In the genomic region with DNA sequence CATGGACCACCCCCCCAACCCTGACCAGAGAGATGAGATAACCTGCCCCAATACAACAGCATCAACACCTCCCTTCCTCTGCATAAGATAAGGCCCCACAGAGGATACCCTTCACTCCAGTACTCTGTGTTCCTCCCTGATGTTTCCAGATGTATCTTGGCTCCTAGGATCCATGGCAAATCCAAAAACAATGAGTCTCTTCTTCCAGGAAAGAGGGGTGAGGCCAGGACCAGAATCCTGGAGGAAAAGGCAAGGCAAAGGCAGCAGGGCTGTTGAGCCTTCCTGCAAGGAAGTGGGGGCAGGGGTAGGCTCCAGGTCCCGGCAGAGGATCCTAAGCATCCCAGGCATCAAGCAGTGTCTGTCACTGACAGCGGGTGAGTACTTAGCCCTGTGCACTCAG, we compare ENCODE assay signal across 10 mouse cellular contexts. TPM values are rescaled to one million over a fixed set of nuclear protein-coding genes. Genes with fewer than 3 reads are reported as not detected.
DNase-seq lines count a peak whose midpoint lies in the region; ATAC-seq and TF ChIP-seq lines count a peak whose summit lies in the region.
"Had no signal": no experiment of that assay in that cellular context is flagged by ENCODE, and none has a peak within 500 bp of the region (broad histone marks: within the 10 kb centered on the region; RNA-seq: fewer than 3 reads in every experiment).

No protein-coding gene starts in this region.

- 0 out of 2 replicates have a peak, but pooled peaks cover 4% of the 10 kb centered on the region for H3K9me3 ChIP-seq in hindbrain, embryonic 10.5 days
- no peaks in the 10 kb centered on the region for H3K9me3 ChIP-seq in hindbrain, embryonic 11.5 days (ENCODE audit: control insufficient read depth, low read length)
- H3K9me3 ChIP-seq in ES-Bruce4 (replicated peaks; ENCODE audit: control insufficient read depth, insufficient read depth, low read length, poor library complexity, severe bottlenecking), result no peaks in the 10 kb centered on the region
- H3K9me3 ChIP-seq in heart, embryonic 11.5 days (replicated peaks; ENCODE audit: control insufficient read depth, low read length), result no peaks in the 10 kb centered on the region
- no peaks in the 10 kb centered on the region; the same call in 1 of the 2 replicates for H3K9me3 ChIP-seq in limb, embryonic 12.5 days
- H3K9me3 ChIP-seq in forebrain, embryonic 11.5 days (ENCODE audit: control insufficient read depth, low read length), result no peaks in the 10 kb centered on the region
- H3K9me3 ChIP-seq: forebrain, embryonic 13.5 days had no signal

- peaks cover 36% of the 10 kb centered on the region for H3K4me1 ChIP-seq in hindbrain, embryonic 10.5 days (replicated peaks)
- H3K4me1 ChIP-seq in hindbrain, embryonic 11.5 days (replicated peaks; ENCODE audit: control insufficient read depth, insufficient read depth, low read length), result no peaks in the 10 kb centered on the region
- H3K4me1 ChIP-seq in ES-Bruce4 (ENCODE audit: control insufficient read depth, insufficient read depth, low read length), result peaks cover 10% of the 10 kb centered on the region
- H3K4me1 ChIP-seq in heart, embryonic 11.5 days (ENCODE audit: control insufficient read depth, insufficient read depth, low read length), result peaks cover 20% of the 10 kb centered on the region
- peaks cover 15% of the 10 kb centered on the region for H3K4me1 ChIP-seq in limb, embryonic 12.5 days (replicated peaks)
- no peaks in the 10 kb centered on the region; the same call in 1 of the 2 replicates for H3K4me1 ChIP-seq in forebrain, embryonic 11.5 days (replicated peaks; ENCODE audit: control insufficient read depth, insufficient read depth, low read length)

- no peak for TF ChIP-seq CTCF in ES-Bruce4 (IDR thresholded peaks at IDR 0.05; ENCODE audit: low read depth, low read length)

- no peak for TF ChIP-seq POLR2A in ES-Bruce4 (IDR thresholded peaks at IDR 0.05; ENCODE audit: insufficient read depth, low read length)

- no peak overlapping the region for H3K4me2 ChIP-seq in hindbrain, embryonic 11.5 days (replicated peaks; ENCODE audit: low read depth, low read length)
- H3K4me2 ChIP-seq in heart, embryonic 11.5 days, result no peak overlapping the region
- no peak overlapping the region for H3K4me2 ChIP-seq in limb, embryonic 12.5 days
- no peak overlapping the region for H3K4me2 ChIP-seq in forebrain, embryonic 11.5 days (ENCODE audit: low read depth, low read length, severe bottlenecking)
- H3K4me2 ChIP-seq: forebrain, embryonic 13.5 days had no signal

- H3K4me3 ChIP-seq in hindbrain, embryonic 10.5 days, result no peak overlapping the region
- H3K4me3 ChIP-seq in hindbrain, embryonic 11.5 days (ENCODE audit: low read depth, low read length), result no peak overlapping the region
- no peak overlapping the region for H3K4me3 ChIP-seq in ES-Bruce4 (ENCODE audit: low read depth, low read length)
- no peak overlapping the region for H3K4me3 ChIP-seq in heart, embryonic 11.5 days (ENCODE audit: low read depth, low read length)
- H3K4me3 ChIP-seq in limb, embryonic 12.5 days (replicated peaks), result no peak overlapping the region
- no peak overlapping the region for H3K4me3 ChIP-seq in forebrain, embryonic 11.5 days (ENCODE audit: low read depth, low read length)
- H3K4me3 ChIP-seq: forebrain, embryonic 13.5 days had no signal

- no peak for DNase-seq in hindbrain, embryonic 10.5 days (ENCODE audit: low spot score)
- no peak for DNase-seq in hindbrain, embryonic 11.5 days (ENCODE audit: low spot score)
- no peak for DNase-seq in ovary, postnatal 10 days (ENCODE audit: low spot score)
- DNase-seq in layer of hippocampus, adult 9-11 months, result no peak
- DNase-seq in forebrain, embryonic 11.5 days (ENCODE audit: low spot score), result no peak
- DNase-seq: left cerebral cortex, postnatal 4 days had no signal

- peak overlapping the region; percentile 5; the same call in 1 of the 2 replicates for H3K27ac ChIP-seq in hindbrain, embryonic 10.5 days
- H3K27ac ChIP-seq in hindbrain, embryonic 11.5 days (ENCODE audit: low read depth, low read length), result no peak overlapping the region
- peak overlapping the region; percentile 62 for H3K27ac ChIP-seq in ES-Bruce4 (ENCODE audit: insufficient read depth, low read length)
- peak overlapping the region; percentile 79 for H3K27ac ChIP-seq in heart, embryonic 11.5 days (ENCODE audit: low read depth, low read length)
- H3K27ac ChIP-seq in limb, embryonic 12.5 days, result 0 out of 2 replicates have a peak overlapping the region, but pooled peaks have one; percentile 64
- H3K27ac ChIP-seq in forebrain, embryonic 11.5 days (ENCODE audit: low read depth, low read length), result no peak overlapping the region
- H3K27ac ChIP-seq: forebrain, embryonic 13.5 days had no signal

- H3K9ac ChIP-seq in hindbrain, embryonic 11.5 days (ENCODE audit: low read depth, low read length), result no peak overlapping the region
- no peak overlapping the region for H3K9ac ChIP-seq in ES-Bruce4 (ENCODE audit: low read depth, poor library complexity, severe bottlenecking)
- H3K9ac ChIP-seq in heart, embryonic 11.5 days (ENCODE audit: low read depth, low read length), result 0 out of 2 replicates have a peak overlapping the region, but pooled peaks have one; percentile 24
- H3K9ac ChIP-seq in limb, embryonic 12.5 days (replicated peaks), result no peak overlapping the region
- H3K9ac ChIP-seq in forebrain, embryonic 11.5 days (ENCODE audit: low read length), result no peak overlapping the region
- H3K9ac ChIP-seq: forebrain, embryonic 13.5 days had no signal

- no peaks in the 10 kb centered on the region; the same call in 1 of the 2 replicates for H3K27me3 ChIP-seq in hindbrain, embryonic 10.5 days (ENCODE audit: insufficient read depth, poor library complexity, severe bottlenecking)
- H3K27me3 ChIP-seq in hindbrain, embryonic 11.5 days (ENCODE audit: control insufficient read depth, insufficient read depth, low read length), result no peaks in the 10 kb centered on the region
- no peaks in the 10 kb centered on the region for H3K27me3 ChIP-seq in ES-Bruce4 (ENCODE audit: control insufficient read depth, insufficient read depth, low read length, poor library complexity, severe bottlenecking)
- no peaks in the 10 kb centered on the region for H3K27me3 ChIP-seq in heart, embryonic 11.5 days (ENCODE audit: control insufficient read depth, insufficient read depth, low read length)
- H3K27me3 ChIP-seq in limb, embryonic 12.5 days, result no peaks in the 10 kb centered on the region
- H3K27me3 ChIP-seq in forebrain, embryonic 11.5 days (ENCODE audit: control insufficient read depth, insufficient read depth, low read length), result no peaks in the 10 kb centered on the region
- H3K27me3 ChIP-seq: forebrain, embryonic 13.5 days had no signal

- ATAC-seq in hindbrain, embryonic 11.5 days (ENCODE audit: low FRiP score), result no peak
- no peak for ATAC-seq in heart, embryonic 11.5 days (replicated peaks; ENCODE audit: insufficient number of reproducible peaks, low FRiP score, low TSS enrichment)
- no peak for ATAC-seq in limb, embryonic 12.5 days (ENCODE audit: insufficient number of reproducible peaks, insufficient read depth, low FRiP score, low TSS enrichment, low read depth)
- ATAC-seq in forebrain, embryonic 11.5 days (replicated peaks; ENCODE audit: low FRiP score), result no peak
- ATAC-seq: forebrain, embryonic 13.5 days had no signal

- no peak for TF ChIP-seq EP300 in ES-Bruce4 (IDR thresholded peaks at IDR 0.05; ENCODE audit: insufficient read depth, low read depth, low read length)

- no peaks in the 10 kb centered on the region for H3K36me3 ChIP-seq in hindbrain, embryonic 10.5 days
- H3K36me3 ChIP-seq in hindbrain, embryonic 11.5 days (ENCODE audit: control insufficient read depth, insufficient read depth, low read length), result no peaks in the 10 kb centered on the region
- no peaks in the 10 kb centered on the region for H3K36me3 ChIP-seq in ES-Bruce4 (ENCODE audit: control insufficient read depth, insufficient read depth, low read length, poor library complexity, severe bottlenecking)
- H3K36me3 ChIP-seq in heart, embryonic 11.5 days (ENCODE audit: control insufficient read depth, insufficient read depth, low read length), result no peaks in the 10 kb centered on the region
- no peaks in the 10 kb centered on the region for H3K36me3 ChIP-seq in limb, embryonic 12.5 days
- H3K36me3 ChIP-seq in forebrain, embryonic 11.5 days (ENCODE audit: control insufficient read depth, insufficient read depth, low read length), result no peaks in the 10 kb centered on the region

- WGBS in hindbrain, embryonic 10.5 days, result 63% methylated on average over 2 of the region's 2 CpGs
- WGBS in hindbrain, embryonic 11.5 days, result 63% methylated on average over 2 of the region's 2 CpGs
- 15% methylated on average over 2 of the region's 2 CpGs for WGBS in heart, embryonic 11.5 days (ENCODE audit: insufficient replicate concordance)
- WGBS in limb, embryonic 12.5 days, result 72% methylated on average over 2 of the region's 2 CpGs
- WGBS in forebrain, embryonic 11.5 days, result 82% methylated on average over 2 of the region's 2 CpGs

RNA-seq across cellular contexts. Expression of a gene that starts 13.4 kb away (rescaled TPM):
- 0.19 and 0.37 TPM in 2 replicates for polyA plus RNA-seq in hindbrain, embryonic 10.5 days (2016; fragmentation: Nextera tagmentation; extraction: Ambion mirVana)
- 0.97 TPM in 1 of 2 replicates, not detected in the other for polyA plus RNA-seq in hindbrain, embryonic 11.5 days (2014; fragmentation: Nextera tagmentation; extraction: Ambion mirVana)
- polyA plus RNA-seq in ES-Bruce4 (2011; ENCODE audit: insufficient read depth, insufficient read length, low read depth, missing spikeins), result 0.91 and 4.5 TPM in 2 replicates
- polyA plus RNA-seq in heart, embryonic 11.5 days (2014; fragmentation: Nextera tagmentation; extraction: Ambion mirVana), result not detected in 2 replicates
- polyA plus RNA-seq in limb, embryonic 12.5 days (2016; fragmentation: Nextera tagmentation; extraction: Ambion mirVana), result 0.41 TPM in 1 of 2 replicates, not detected in the other
- polyA plus RNA-seq in forebrain, embryonic 11.5 days (2014; fragmentation: Nextera tagmentation; extraction: Ambion mirVana), result 0.21 TPM in 1 of 2 replicates, not detected in the other

Comparison
In these comparisons a context has a peak if more than half of its experiments do, and no peak if none do; other contexts are left out.
1. H3K27ac ChIP-seq: peak in hindbrain, embryonic 10.5 days (single experiment), ES-Bruce4 (single experiment), heart, embryonic 11.5 days (single experiment) and limb, embryonic 12.5 days (single experiment); none in hindbrain, embryonic 11.5 days (single experiment) and forebrain, embryonic 11.5 days (single experiment).